Mouse (Mus musculus) G1E (cell line): ENCODE data around the gene Insl3.

Experiments used
- CTCF ChIP-seq: IDR thresholded peaks from 2 replicates; pipeline ENCODE4 v1.5.1; 2012; ENCODE audit warnings: low read depth, low read length, inconsistent platforms, mixed read lengths
- GATA1 ChIP-seq: IDR thresholded peaks from 2 replicates; pipeline ENCODE4 v1.6.1; 2012; ENCODE audit warnings: borderline replicate concordance, low read length, inconsistent platforms, mixed read lengths
- POLR2AphosphoS5 ChIP-seq: IDR thresholded peaks from 2 replicates; pipeline ENCODE4 v1.6.1; 2012; ENCODE audit warnings: low read depth, low read length, inconsistent platforms; ENCODE audit not compliant: insufficient replicate concordance
- TAL1 ChIP-seq: conservative IDR thresholded peaks from 2 replicates; pipeline ENCODE4 v1.6.1; 2012; ENCODE audit warnings: low read depth, low read length, inconsistent platforms, mixed read lengths

DNA sequence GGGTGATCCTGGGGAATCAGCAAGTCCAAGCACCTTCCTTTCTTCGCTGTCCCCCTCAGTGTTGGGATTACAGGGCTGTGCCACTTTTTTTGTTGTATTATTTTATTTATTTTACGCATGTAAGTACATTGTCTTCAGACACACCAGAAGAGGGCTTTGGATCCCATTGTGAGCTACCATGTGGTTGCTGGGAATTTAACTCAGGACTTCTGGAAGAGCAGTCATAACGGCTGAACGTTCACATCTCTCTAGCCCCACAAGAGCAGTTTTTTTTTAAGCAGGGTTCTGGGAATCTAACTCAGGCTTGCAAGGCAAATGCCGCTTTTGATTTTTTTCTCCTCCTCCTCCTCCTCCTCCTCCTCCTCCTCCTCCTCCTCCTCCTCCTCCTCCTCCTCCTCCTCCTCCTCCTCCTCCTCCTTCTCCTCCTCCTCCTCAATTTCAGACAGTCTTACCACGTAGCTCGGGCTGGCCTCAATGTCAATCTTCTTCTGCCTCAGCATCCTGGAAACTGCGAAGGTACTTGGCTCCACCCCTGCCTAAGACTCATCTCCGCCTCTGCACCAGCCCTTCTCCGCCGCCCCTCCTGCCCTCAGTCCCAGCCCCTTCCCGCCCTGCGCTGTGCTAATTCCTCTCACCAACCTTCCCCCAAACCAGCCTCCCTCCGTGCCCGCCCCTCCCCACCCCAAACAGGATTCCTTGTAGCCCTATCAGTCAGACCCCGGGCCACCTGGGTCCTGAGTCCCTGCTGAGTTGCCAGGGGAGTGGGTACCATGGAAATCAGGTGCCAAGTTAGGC lies 40.0 kb downstream of the Insl3 start:
- TF ChIP-seq CTCF, result no peak
- TF ChIP-seq GATA1, result no peak
- TF ChIP-seq TAL1, result no peak
- TF ChIP-seq POLR2AphosphoS5, result no peak
